In genomic region chr17:88653375-88653769, GRCm38 (mm10) we compare ENCODE assay signal across 19 mouse cellular contexts. TPM values are rescaled to one million over a fixed set of nuclear protein-coding genes. Genes with fewer than 3 reads are reported as not detected.
DNase-seq lines count a peak whose midpoint lies in the region; ATAC-seq and TF ChIP-seq lines count a peak whose summit lies in the region.
"Had no signal": no experiment of that assay in that cellular context is flagged by ENCODE, and none has a peak within 500 bp of the region (broad histone marks: within the 10 kb centered on the region; RNA-seq: fewer than 3 reads in every experiment).

No protein-coding gene starts in this region.

- no peak overlapping the region for H3K4me3 ChIP-seq in hindbrain, embryonic 12.5 days
- no peak overlapping the region for H3K4me3 ChIP-seq in hindbrain, embryonic 10.5 days
- no peak overlapping the region for H3K4me3 ChIP-seq in midbrain, embryonic 12.5 days
- no peak overlapping the region for H3K4me3 ChIP-seq in midbrain, postnatal 0 days (ENCODE audit: low read depth, low read length)
- H3K4me3 ChIP-seq in midbrain, embryonic 14.5 days (replicated peaks; ENCODE audit: low read depth, low read length), result no peak overlapping the region
- no peak overlapping the region for H3K4me3 ChIP-seq in neural tube, embryonic 15.5 days (replicated peaks)
- H3K4me3 ChIP-seq: embryonic facial prominence, embryonic 12.5 days; erythroblast, embryonic 14.5 days; gastrocnemius, adult 2 months; kidney, embryonic 15.5 days; liver, embryonic 13.5 days had no signal

- no peak for DNase-seq in hindbrain, embryonic 10.5 days (ENCODE audit: low spot score)
- no peak for DNase-seq in midbrain, postnatal 0 days (ENCODE audit: low spot score)
- no peak for DNase-seq in midbrain, embryonic 14.5 days
- DNase-seq: adrenal gland, adult 8-10 months had no signal

- peak; percentile 26; the same call in 1 of the 2 replicates for ATAC-seq in hindbrain, embryonic 12.5 days (ENCODE audit: low FRiP score)
- peak; percentile 52; the same call in 1 of the 2 replicates for ATAC-seq in midbrain, embryonic 12.5 days (ENCODE audit: low FRiP score, low read depth)
- no peak for ATAC-seq in midbrain, postnatal 0 days (ENCODE audit: low FRiP score)
- ATAC-seq in midbrain, embryonic 14.5 days (ENCODE audit: low FRiP score, low TSS enrichment), result 0 out of 2 replicates have a peak, but pooled peaks have one; percentile 24
- no peak for ATAC-seq in neural tube, embryonic 15.5 days (ENCODE audit: low FRiP score)
- ATAC-seq in megakaryocyte-erythroid progenitor cell, adult 5-6 weeks (replicated peaks; ENCODE audit: low FRiP score, low TSS enrichment, poor library complexity, severe bottlenecking), result no peak

- no peak for TF ChIP-seq CTCF in midbrain, postnatal 0 days (IDR thresholded peaks at IDR 0.05)

- H3K27me3 ChIP-seq in hindbrain, embryonic 12.5 days, result no peaks in the 10 kb centered on the region
- no peaks in the 10 kb centered on the region for H3K27me3 ChIP-seq in hindbrain, embryonic 10.5 days (ENCODE audit: insufficient read depth, poor library complexity, severe bottlenecking)
- H3K27me3 ChIP-seq in midbrain, embryonic 12.5 days, result no peaks in the 10 kb centered on the region
- no peaks in the 10 kb centered on the region for H3K27me3 ChIP-seq in midbrain, postnatal 0 days (ENCODE audit: insufficient read depth, low read length)
- no peaks in the 10 kb centered on the region for H3K27me3 ChIP-seq in midbrain, embryonic 14.5 days (ENCODE audit: control insufficient read depth, insufficient read depth, low read length)
- H3K27me3 ChIP-seq in neural tube, embryonic 15.5 days (replicated peaks), result no peaks in the 10 kb centered on the region
- H3K27me3 ChIP-seq: embryonic facial prominence, embryonic 12.5 days; liver, embryonic 13.5 days had no signal

- WGBS in hindbrain, embryonic 12.5 days, result 81% methylated on average over 4 of the region's 4 CpGs
- 83% methylated on average over 4 of the region's 4 CpGs for WGBS in hindbrain, embryonic 10.5 days
- WGBS in midbrain, embryonic 12.5 days, result 80% methylated on average over 4 of the region's 4 CpGs
- WGBS in midbrain, postnatal 0 days, result 70% methylated on average over 4 of the region's 4 CpGs
- 76% methylated on average over 4 of the region's 4 CpGs for WGBS in midbrain, embryonic 14.5 days
- WGBS in neural tube, embryonic 15.5 days, result 83% methylated on average over 4 of the region's 4 CpGs

- no peaks in the 10 kb centered on the region for H3K9me3 ChIP-seq in hindbrain, embryonic 12.5 days (replicated peaks)
- H3K9me3 ChIP-seq in hindbrain, embryonic 10.5 days, result no peaks in the 10 kb centered on the region
- H3K9me3 ChIP-seq in midbrain, embryonic 12.5 days, result no peaks in the 10 kb centered on the region
- H3K9me3 ChIP-seq in midbrain, postnatal 0 days (ENCODE audit: low read length), result no peaks in the 10 kb centered on the region
- H3K9me3 ChIP-seq in midbrain, embryonic 14.5 days (ENCODE audit: control insufficient read depth, low read length), result no peaks in the 10 kb centered on the region
- H3K9me3 ChIP-seq in neural tube, embryonic 15.5 days (replicated peaks), result no peaks in the 10 kb centered on the region
- H3K9me3 ChIP-seq: embryonic facial prominence, embryonic 12.5 days; kidney, embryonic 15.5 days; liver, embryonic 13.5 days had no signal

- H3K4me2 ChIP-seq in hindbrain, embryonic 12.5 days (replicated peaks), result 0 out of 2 replicates have a peak overlapping the region, but pooled peaks have one; percentile 13
- peak overlapping the region; percentile 21; the same call in 1 of the 2 replicates for H3K4me2 ChIP-seq in midbrain, embryonic 12.5 days (replicated peaks)
- no peak overlapping the region for H3K4me2 ChIP-seq in midbrain, postnatal 0 days (ENCODE audit: low read depth, low read length, poor library complexity, severe bottlenecking)
- H3K4me2 ChIP-seq in midbrain, embryonic 14.5 days (ENCODE audit: low read length), result peak overlapping the region; percentile 23
- peak overlapping the region; percentile 49 for H3K4me2 ChIP-seq in neural tube, embryonic 15.5 days
- H3K4me2 ChIP-seq: embryonic facial prominence, embryonic 12.5 days; liver, embryonic 13.5 days had no signal

- H3K9ac ChIP-seq in hindbrain, embryonic 12.5 days, result no peak overlapping the region
- no peak overlapping the region for H3K9ac ChIP-seq in midbrain, embryonic 12.5 days (replicated peaks)
- H3K9ac ChIP-seq in midbrain, postnatal 0 days (replicated peaks; ENCODE audit: low read length, poor library complexity, severe bottlenecking), result no peak overlapping the region
- H3K9ac ChIP-seq in midbrain, embryonic 14.5 days (replicated peaks; ENCODE audit: low read length), result no peak overlapping the region
- no peak overlapping the region for H3K9ac ChIP-seq in neural tube, embryonic 15.5 days (replicated peaks)
- H3K9ac ChIP-seq: embryonic facial prominence, embryonic 12.5 days; kidney, embryonic 15.5 days; liver, embryonic 13.5 days had no signal

- no peaks in the 10 kb centered on the region for H3K36me3 ChIP-seq in hindbrain, embryonic 12.5 days
- H3K36me3 ChIP-seq in hindbrain, embryonic 10.5 days, result no peaks in the 10 kb centered on the region
- no peaks in the 10 kb centered on the region for H3K36me3 ChIP-seq in midbrain, embryonic 12.5 days
- no peaks in the 10 kb centered on the region for H3K36me3 ChIP-seq in midbrain, postnatal 0 days (ENCODE audit: insufficient read depth, low read length)
- no peaks in the 10 kb centered on the region for H3K36me3 ChIP-seq in midbrain, embryonic 14.5 days (ENCODE audit: control insufficient read depth, insufficient read depth, low read length)
- no peaks in the 10 kb centered on the region for H3K36me3 ChIP-seq in neural tube, embryonic 15.5 days

- no peaks in the 10 kb centered on the region for H3K4me1 ChIP-seq in hindbrain, embryonic 12.5 days
- peaks cover 8% of the 10 kb centered on the region; the same call in 1 of the 2 replicates for H3K4me1 ChIP-seq in hindbrain, embryonic 10.5 days (replicated peaks)
- H3K4me1 ChIP-seq in midbrain, embryonic 12.5 days, result 0 out of 2 replicates have a peak, but pooled peaks cover 2% of the 10 kb centered on the region
- H3K4me1 ChIP-seq in midbrain, postnatal 0 days (ENCODE audit: insufficient read depth, low read length), result no peaks in the 10 kb centered on the region
- H3K4me1 ChIP-seq in midbrain, embryonic 14.5 days (ENCODE audit: control insufficient read depth, insufficient read depth, low read length), result peaks cover 3% of the 10 kb centered on the region; the same call in 1 of the 2 replicates
- H3K4me1 ChIP-seq in neural tube, embryonic 15.5 days, result peaks cover 7% of the 10 kb centered on the region
- H3K4me1 ChIP-seq: embryonic facial prominence, embryonic 12.5 days; liver, embryonic 13.5 days had no signal

- H3K27ac ChIP-seq in hindbrain, embryonic 12.5 days, result no peak overlapping the region
- H3K27ac ChIP-seq in hindbrain, embryonic 10.5 days, result no peak overlapping the region
- no peak overlapping the region for H3K27ac ChIP-seq in midbrain, embryonic 12.5 days (replicated peaks)
- no peak overlapping the region for H3K27ac ChIP-seq in midbrain, postnatal 0 days (ENCODE audit: low read depth, low read length)
- H3K27ac ChIP-seq in midbrain, embryonic 14.5 days (replicated peaks; ENCODE audit: low read depth, low read length), result no peak overlapping the region
- no peak overlapping the region for H3K27ac ChIP-seq in neural tube, embryonic 15.5 days (replicated peaks)
- H3K27ac ChIP-seq: embryonic facial prominence, embryonic 12.5 days; gastrocnemius, adult 2 months; kidney, embryonic 15.5 days; liver, embryonic 13.5 days had no signal

RNA-seq across cellular contexts. Expression of gene Gtf2a1l, which starts 15.1 kb away (rescaled TPM):
- polyA plus RNA-seq in hindbrain, embryonic 12.5 days (2016; fragmentation: Nextera tagmentation; extraction: Ambion mirVana), result 0.72 and 0.87 TPM in 2 replicates
- polyA plus RNA-seq in hindbrain, embryonic 10.5 days (2016; fragmentation: Nextera tagmentation; extraction: Ambion mirVana), result 0.10 and 0.43 TPM in 2 replicates
- polyA plus RNA-seq in midbrain, embryonic 12.5 days (2016; fragmentation: Nextera tagmentation; extraction: Ambion mirVana), result 0.21 and 0.64 TPM in 2 replicates
- total RNA-seq in midbrain, postnatal 0 days (2014; rRNA removed), result not detected in 2 replicates
- polyA plus RNA-seq in midbrain, postnatal 0 days (2015; fragmentation: Nextera tagmentation; extraction: Ambion mirVana), result 0.29 and 0.39 TPM in 2 replicates
- 0.22 TPM in 1 of 2 replicates, not detected in the other for polyA plus RNA-seq in midbrain, embryonic 14.5 days (2014; fragmentation: Nextera tagmentation; extraction: Ambion mirVana)
- 0.35 and 0.54 TPM in 2 replicates for polyA plus RNA-seq in neural tube, embryonic 15.5 days (2015; fragmentation: Nextera tagmentation; extraction: Ambion mirVana)
- not detected in 2 replicates for total RNA-seq in megakaryocyte-erythroid progenitor cell, adult 5-6 weeks (2014; fragmentation: Nextera tagmentation)
- not detected in 2 replicates for total RNA-seq in megakaryocyte-erythroid progenitor cell, adult 5-6 weeks (2017)
- total RNA-seq: adrenal gland, adult 8-10 months; gastrocnemius, adult 2 months; heart, postnatal 4 days; megakaryocyte progenitor cell, adult 5-6 weeks; MEL had no signal
- polyA plus RNA-seq: C2C12; erythroblast, embryonic 14.5 days; intestine, postnatal 0 days; kidney, embryonic 15.5 days; liver, embryonic 13.5 days; lung, adult 2 months had no signal

RNA-seq across cellular contexts. Expression of gene Ston1, which starts 55.9 kb away (rescaled TPM):
- polyA plus RNA-seq in hindbrain, embryonic 12.5 days (2016; fragmentation: Nextera tagmentation; extraction: Ambion mirVana), result 3.1 and 3.4 TPM in 2 replicates
- 1.4 and 2.3 TPM in 2 replicates for polyA plus RNA-seq in hindbrain, embryonic 10.5 days (2016; fragmentation: Nextera tagmentation; extraction: Ambion mirVana)
- 1.6 and 2.7 TPM in 2 replicates for polyA plus RNA-seq in midbrain, embryonic 12.5 days (2016; fragmentation: Nextera tagmentation; extraction: Ambion mirVana)
- total RNA-seq in midbrain, postnatal 0 days (2014; rRNA removed), result 4.0 and 5.0 TPM in 2 replicates
- polyA plus RNA-seq in midbrain, postnatal 0 days (2015; fragmentation: Nextera tagmentation; extraction: Ambion mirVana), result 1.1 and 1.3 TPM in 2 replicates
- polyA plus RNA-seq in midbrain, embryonic 14.5 days (2014; fragmentation: Nextera tagmentation; extraction: Ambion mirVana), result 1.3 and 1.4 TPM in 2 replicates
- polyA plus RNA-seq in neural tube, embryonic 15.5 days (2015; fragmentation: Nextera tagmentation; extraction: Ambion mirVana), result 1.0 and 2.6 TPM in 2 replicates
- total RNA-seq in megakaryocyte-erythroid progenitor cell, adult 5-6 weeks (2014; fragmentation: Nextera tagmentation), result 1.2 TPM in 1 of 2 replicates, not detected in the other
- not detected in 2 replicates for total RNA-seq in megakaryocyte-erythroid progenitor cell, adult 5-6 weeks (2017)
- total RNA-seq: megakaryocyte progenitor cell, adult 5-6 weeks had no signal
- polyA plus RNA-seq: erythroblast, embryonic 14.5 days had no signal

Comparison
In these comparisons a context has a peak if more than half of its experiments do, and no peak if none do; other contexts are left out.
1. ATAC-seq: peak in hindbrain, embryonic 12.5 days (single experiment), midbrain, embryonic 12.5 days (single experiment) and midbrain, embryonic 14.5 days (single experiment); none in midbrain, postnatal 0 days (single experiment), neural tube, embryonic 15.5 days (single experiment) and megakaryocyte-erythroid progenitor cell, adult 5-6 weeks (single experiment).